Mouse (Mus musculus) midbrain, embryonic 11.5 days (tissue): ENCODE data around the gene Utp15. TPM values are rescaled to one million over a fixed set of nuclear protein-coding genes. Genes with fewer than 3 reads are reported as not detected.
A peak's percentile ranks its signal among the peaks of the same experiment; 100 is the strongest.

Source experiments
- ATAC-seq: fragments of 200-750 bp; cut with Nextera tagmentation; 2 replicates; pipeline ENCODE4 v1.8.0; 2017; ENCODE audit warnings: moderate TSS enrichment, moderate library complexity; ENCODE audit not compliant: low FRiP score
- DNase-seq: peaks from one replicate; pipeline ENCODE4 v3.0.0; 2015; ENCODE audit warnings: low spot score; ENCODE audit errors: missing footprints
- H3K27ac ChIP-seq: fragments of 300-500 bp; sonication (generic); 2 replicates; pipeline ENCODE4 v1.5.1; 2014; ENCODE audit warnings: low read depth, low read length
- H3K27me3 ChIP-seq: fragments of 300-500 bp; sonication (generic); 2 replicates; pipeline ENCODE4 v1.6.1; 2014; ENCODE audit warnings: mild to moderate bottlenecking, low read length, moderate library complexity, mixed read lengths; ENCODE audit not compliant: control insufficient read depth, insufficient read depth
- H3K36me3 ChIP-seq: fragments of 300-500 bp; sonication (generic); 2 replicates; pipeline ENCODE4 v1.6.1; 2014; ENCODE audit warnings: mild to moderate bottlenecking, low read length, moderate library complexity, mixed read lengths; ENCODE audit not compliant: control insufficient read depth, insufficient read depth
- H3K4me1 ChIP-seq: fragments of 300-500 bp; sonication (generic); 2 replicates; pipeline ENCODE4 v1.6.1; 2014; ENCODE audit warnings: low read length; ENCODE audit not compliant: control insufficient read depth, insufficient read depth
- H3K4me2 ChIP-seq: fragments of 300-500 bp; sonication (generic); 2 replicates; pipeline ENCODE4 v1.6.1; 2014; ENCODE audit warnings: mild to moderate bottlenecking, moderate library complexity
- H3K4me3 ChIP-seq: fragments of 300-500 bp; sonication (generic); 2 replicates; pipeline ENCODE4 v1.5.1; 2014; ENCODE audit warnings: low read depth, low read length
- H3K9ac ChIP-seq: fragments of 300-500 bp; sonication (generic); 2 replicates; pipeline ENCODE4 v1.6.1; 2014; ENCODE audit warnings: low read length
- H3K9me3 ChIP-seq: fragments of 300-500 bp; sonication (generic); 2 replicates; pipeline ENCODE4 v1.6.1; 2016; ENCODE audit warnings: low read length; ENCODE audit not compliant: control insufficient read depth
- WGBS: fragments of 180-500 bp; shearing (Covaris S2); extraction: QIAGEN DNeasy Blood & Tissue Kit; methylation state at CpG from one replicate; pipeline ENCODE4 v1.1.7; 2014; 5-methylcytosine and 5-hydroxymethylcytosine counted together
- polyA plus RNA-seq: library from polyadenylated mRNA; unstranded; fragments of >200 nt; fragmentation: Nextera tagmentation; extraction: Ambion mirVana; gene quantifications from 2 replicates; pipeline ENCODE4 v1.2.1, GENCODE M21; 2014

Gene Utp15
- polyA plus RNA-seq, 1 experiment from 2014 or later: 40.4 TPM

DNA sequence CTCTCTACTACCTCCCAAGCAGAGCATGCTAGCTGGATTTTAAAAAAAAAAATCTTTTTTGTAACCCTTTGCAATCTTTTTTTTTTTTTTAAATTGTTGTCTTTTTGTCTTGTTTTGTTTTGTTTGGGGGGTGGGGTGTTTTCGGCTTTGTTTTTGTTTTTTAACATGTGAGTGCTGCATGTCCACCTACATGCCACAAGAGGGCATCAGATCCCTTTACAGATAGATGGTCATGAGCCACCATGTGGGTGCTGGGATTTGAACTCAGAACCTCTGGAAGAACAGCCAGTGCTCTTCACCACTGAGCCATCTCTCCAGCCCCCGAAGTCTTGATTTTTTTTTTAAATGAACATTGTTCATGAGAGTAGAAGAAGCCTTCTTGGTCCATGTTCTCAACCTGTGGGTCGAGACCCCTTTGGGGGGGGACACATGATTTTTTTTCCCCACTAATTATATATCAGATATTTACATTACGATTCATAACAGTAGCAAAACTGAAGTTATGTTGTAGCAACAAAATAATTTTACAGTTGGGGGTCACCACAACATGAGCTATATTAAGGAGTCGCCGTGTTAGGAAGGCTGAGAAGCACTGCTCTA, 35.1 kb upstream of the Utp15 start:
- no peak overlapping the region for H3K4me2 ChIP-seq
- 91% methylated on average over 6 of the region's 6 CpGs for WGBS

DNA sequence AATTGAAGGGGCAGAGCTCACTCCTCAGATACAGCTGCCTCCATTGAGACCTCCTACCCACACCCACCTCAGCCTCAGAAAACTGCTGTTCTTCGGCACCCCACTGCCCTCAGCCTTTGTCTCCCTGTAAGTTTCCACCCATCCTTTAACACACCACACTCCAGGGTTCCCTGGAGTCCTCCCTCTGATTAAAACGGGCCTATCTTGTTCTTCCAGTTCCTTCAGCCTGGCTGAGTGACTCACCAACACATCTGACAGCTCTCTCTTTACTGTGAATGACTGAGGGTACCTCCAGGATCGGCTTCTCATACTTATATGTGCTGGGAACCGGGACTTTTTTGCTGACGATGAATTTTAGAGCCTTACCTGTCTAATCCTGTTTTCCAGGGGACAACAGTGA, 33.2 kb upstream of the Utp15 start:
- 51% methylated on average over 5 of the region's 5 CpGs for WGBS

More for the DNA sequence above, 35.1 kb upstream of the Utp15 start:
- no peak overlapping the region for H3K9ac ChIP-seq
- H3K4me1 ChIP-seq: no peaks in the 10 kb centered on the region
- H3K27me3 ChIP-seq: no peaks in the 10 kb centered on the region
- no peak overlapping the region for H3K4me3 ChIP-seq
- no peak for ATAC-seq
- H3K36me3 ChIP-seq: no peaks in the 10 kb centered on the region
- no peaks in the 10 kb centered on the region for H3K9me3 ChIP-seq
- peak; percentile 82 for DNase-seq
- H3K27ac ChIP-seq: no peak overlapping the region

GRCm38 (mm10) chr13:98291712-98292111, 28.9 kb upstream of the Utp15 start:
- H3K36me3 ChIP-seq: no peaks in the 10 kb centered on the region
- H3K9ac ChIP-seq: no peak overlapping the region
- H3K4me2 ChIP-seq: no peak overlapping the region
- ATAC-seq: no peak
- DNase-seq: no peak
- no peaks in the 10 kb centered on the region for H3K9me3 ChIP-seq
- no peak overlapping the region for H3K27ac ChIP-seq
- H3K27me3 ChIP-seq: no peaks in the 10 kb centered on the region
- 78% methylated on average over 8 of the region's 8 CpGs for WGBS
- H3K4me1 ChIP-seq: no peaks in the 10 kb centered on the region
- H3K4me3 ChIP-seq: no peak overlapping the region

More for the DNA sequence above, 33.2 kb upstream of the Utp15 start:
- Histone ChIP-seq H3K36me3 (no peaks in the 10 kb centered on the region), H3K4me3 (no peak overlapping the region), H3K27me3 (no peaks in the 10 kb centered on the region), H3K4me1 (no peaks in the 10 kb centered on the region), H3K27ac (no peak overlapping the region), H3K9ac (no peak overlapping the region), H3K4me2 (no peak overlapping the region), H3K9me3 (no peaks in the 10 kb centered on the region)
- DNase-seq (peak; percentile 19), ATAC-seq (no peak)

- Histone ChIP-seq H3K4me3 (no peak overlapping the region), H3K9me3 (no peaks in the 10 kb centered on the region), H3K27ac (no peak overlapping the region), H3K4me2 (no peak overlapping the region), H3K4me1 (no peaks in the 10 kb centered on the region), H3K27me3 (no peaks in the 10 kb centered on the region), H3K9ac (no peak overlapping the region), H3K36me3 (no peaks in the 10 kb centered on the region)
- ATAC-seq (no peak), DNase-seq (no peak)
- 41% methylated on average over 2 of the region's 2 CpGs for WGBS
Measured at GRCm38 (mm10) chr13:98290719-98291118, 27.9 kb upstream of the Utp15 start.

DNA sequence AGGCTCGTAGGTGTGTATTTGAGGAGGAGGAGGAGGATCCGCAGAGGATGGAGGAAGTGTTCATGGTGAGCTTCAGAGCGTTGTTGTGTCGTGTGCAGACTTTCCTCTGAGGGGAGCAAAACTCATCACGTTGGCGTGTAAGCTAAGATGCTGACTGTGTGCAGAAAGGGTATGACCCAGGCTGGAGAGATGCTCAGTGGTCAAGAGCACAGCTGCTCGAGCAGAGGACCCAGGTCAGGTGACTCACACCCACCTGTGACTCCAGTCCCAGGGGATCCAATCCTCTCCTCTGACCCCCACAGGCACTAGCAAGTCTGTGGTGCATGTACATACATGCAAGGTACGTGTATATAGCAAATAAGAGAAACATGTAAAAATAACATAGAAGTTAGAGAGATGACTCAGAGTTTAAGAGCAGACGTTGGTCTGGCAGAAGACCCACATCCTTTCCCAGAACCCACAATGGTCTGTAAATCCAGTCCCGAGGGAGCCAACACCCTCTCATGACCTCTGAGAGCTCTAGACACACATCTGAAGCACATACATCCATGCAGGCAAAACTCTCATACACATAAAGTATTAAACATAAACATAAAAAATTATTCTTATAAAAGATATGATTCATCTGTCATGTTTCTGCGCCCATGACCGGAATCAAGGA, 18.3 kb upstream of the Utp15 start:
- no peak overlapping the region for H3K27ac ChIP-seq
- ATAC-seq (no peak), DNase-seq (peak; percentile 10)
- H3K36me3 ChIP-seq: no peaks in the 10 kb centered on the region
- WGBS: 79% methylated on average over 12 of the region's 12 CpGs
- H3K27me3 ChIP-seq: no peaks in the 10 kb centered on the region
- H3K4me3 ChIP-seq: no peak overlapping the region
- no peak overlapping the region for H3K4me2 ChIP-seq
- no peak overlapping the region for H3K9ac ChIP-seq
- H3K4me1 ChIP-seq: no peaks in the 10 kb centered on the region
- no peaks in the 10 kb centered on the region for H3K9me3 ChIP-seq

DNA sequence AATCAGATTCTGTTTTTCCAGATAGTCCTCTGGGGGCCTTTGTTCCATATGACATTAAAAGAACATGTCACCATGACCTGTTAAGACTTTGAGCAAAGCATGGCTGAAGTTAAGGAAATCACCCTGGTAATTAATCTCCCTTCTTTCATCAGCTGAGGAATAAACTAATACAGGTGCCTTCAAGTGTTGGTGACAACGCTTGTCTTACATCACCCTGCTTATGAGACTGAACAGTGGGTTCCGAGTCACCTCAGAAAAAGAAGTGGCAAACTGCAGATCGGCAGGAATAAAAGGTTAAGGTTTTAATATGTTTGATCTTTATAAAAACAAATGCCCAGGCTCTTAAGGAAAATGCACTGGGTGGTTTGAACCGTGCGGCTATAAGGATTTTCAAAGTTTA, 16.8 kb upstream of the Utp15 start, which contains the start of gene Gm21976:
Gene Gm21976, plus strand, starts transcription at position 202 of the 400 bp plus-strand sequence.
- peak; percentile 69 for DNase-seq
- 80% methylated on average over 5 of the region's 5 CpGs for WGBS
- no peak within 1 kb of the TSS for H3K4me3 ChIP-seq
- ATAC-seq: no peak
- H3K4me1 ChIP-seq: no peaks in the 10 kb centered on the region
- H3K4me2 ChIP-seq: no peak within 1 kb of the TSS
- H3K27ac ChIP-seq: no peak within 1 kb of the TSS
- H3K9ac ChIP-seq: no peak within 1 kb of the TSS
- no peaks in the 10 kb centered on the region for H3K36me3 ChIP-seq
- H3K9me3 ChIP-seq: no peaks in the 10 kb centered on the region
- H3K27me3 ChIP-seq: no peaks in the 10 kb centered on the region

GRCm38 (mm10) chr13:98277501-98277900, 14.7 kb upstream of the Utp15 start:
- Histone ChIP-seq H3K27ac (no peak overlapping the region), H3K4me2 (no peak overlapping the region), H3K4me3 (no peak overlapping the region), H3K27me3 (no peaks in the 10 kb centered on the region), H3K4me1 (no peaks in the 10 kb centered on the region), H3K9me3 (no peaks in the 10 kb centered on the region), H3K9ac (no peak overlapping the region), H3K36me3 (peaks cover 3% of the 10 kb centered on the region; the same call in 1 of the 2 replicates)
- DNase-seq: peak; percentile 65
- no peak for ATAC-seq
- 87% methylated on average over 2 of the region's 2 CpGs for WGBS

- 85% methylated on average over 7 of the region's 7 CpGs for WGBS
- H3K4me2 ChIP-seq: no peak overlapping the region
- H3K9me3 ChIP-seq: no peaks in the 10 kb centered on the region
- H3K36me3 ChIP-seq: peaks cover 3% of the 10 kb centered on the region; the same call in 1 of the 2 replicates
- DNase-seq: peak; percentile 33
- no peak overlapping the region for H3K4me3 ChIP-seq
- no peaks in the 10 kb centered on the region for H3K27me3 ChIP-seq
- H3K27ac ChIP-seq: no peak overlapping the region
- no peak overlapping the region for H3K9ac ChIP-seq
- H3K4me1 ChIP-seq: no peaks in the 10 kb centered on the region
- ATAC-seq: no peak
Measured at GRCm38 (mm10) chr13:98276253-98276652, 13.4 kb upstream of the Utp15 start.

DNA sequence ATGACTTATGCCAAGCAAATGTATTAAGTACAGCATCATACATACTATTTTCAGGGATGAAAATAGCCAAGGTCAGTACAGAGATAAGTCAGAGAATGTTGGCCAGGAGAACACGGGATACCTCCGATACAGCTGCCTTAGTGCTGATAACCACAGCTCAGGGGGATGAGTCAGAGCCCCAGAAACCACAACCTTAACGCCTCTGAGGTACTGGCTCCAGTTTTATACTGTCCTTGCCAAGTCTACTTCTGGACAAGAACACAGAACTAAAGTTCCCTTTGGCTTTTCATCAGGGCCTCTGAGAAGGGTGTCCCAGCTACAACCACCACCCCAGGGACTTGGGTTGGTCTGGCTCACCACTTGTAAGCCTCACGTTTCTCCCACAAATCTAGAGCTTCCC, 12.8 kb upstream of the Utp15 start:
- peaks cover 3% of the 10 kb centered on the region; the same call in 1 of the 2 replicates for H3K36me3 ChIP-seq
- H3K4me2 ChIP-seq: no peak overlapping the region
- DNase-seq: no peak
- WGBS: 87% methylated on average over 4 of the region's 4 CpGs
- no peaks in the 10 kb centered on the region for H3K4me1 ChIP-seq
- H3K27me3 ChIP-seq: no peaks in the 10 kb centered on the region
- H3K4me3 ChIP-seq: no peak overlapping the region
- no peak overlapping the region for H3K9ac ChIP-seq
- H3K9me3 ChIP-seq: no peaks in the 10 kb centered on the region
- no peak overlapping the region for H3K27ac ChIP-seq
- ATAC-seq: no peak
